Mouse (Mus musculus): Measurements from ENCODE around the gene Chka. TPM values are rescaled to one million over a fixed set of nuclear protein-coding genes. Genes with fewer than 3 reads are reported as not detected.

Chka gene
- total and polyA plus RNA-seq, 3 experiments = 9.5 to 12.5 (median 10.7) TPM

DNA sequence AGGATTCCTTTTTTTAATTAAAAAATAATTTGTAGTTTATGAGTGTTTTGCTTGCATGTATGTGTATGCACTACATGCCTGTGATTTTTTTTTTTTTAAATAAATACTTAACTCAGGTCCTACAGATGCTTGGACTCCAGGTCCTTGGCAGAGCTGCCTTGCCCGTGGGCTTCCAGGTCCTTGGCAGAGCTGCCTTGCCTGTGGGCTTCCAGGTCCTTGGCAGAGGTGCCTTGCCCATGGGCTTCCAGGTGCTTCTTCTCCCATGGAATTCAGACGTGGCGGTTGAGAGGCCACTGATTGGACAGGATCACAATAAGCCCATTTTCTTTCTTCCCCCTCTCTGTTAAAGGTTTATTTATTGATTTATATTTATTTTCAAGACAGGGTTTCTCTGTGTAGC, 5.6 kb downstream of the Chka start:
- no peak for DNase-seq
- 78% methylated on average over 3 of the region's 3 CpGs for WGBS
- H3K27me3 ChIP-seq (ENCODE audit: control insufficient read depth, insufficient read depth, low read length) = no peaks in the 10 kb centered on the region
- peaks cover 6% of the 10 kb centered on the region for H3K36me3 ChIP-seq (ENCODE audit: control insufficient read depth, insufficient read depth, low read length)
- peaks cover 5% of the 10 kb centered on the region for H3K4me1 ChIP-seq (ENCODE audit: control insufficient read depth, insufficient read depth, low read length)
- no peak overlapping the region for H3K9ac ChIP-seq (ENCODE audit: low read depth, low read length)
- H3K27ac ChIP-seq = no peak overlapping the region
- intact Hi-C loops (cut with DNase I) = no loop called here
- peaks cover 3% of the 10 kb centered on the region; the same call in 1 of the 2 replicates for H3K79me2 ChIP-seq (replicated peaks; ENCODE audit: control insufficient read depth, insufficient read depth, low read length)
- no peak overlapping the region for H3K4me3 ChIP-seq
- TF ChIP-seq POLR2A (IDR thresholded peaks at IDR 0.05; ENCODE audit: insufficient read depth, low read depth, low read length) (no peak), EP300 (IDR thresholded peaks at IDR 0.05; ENCODE audit: insufficient read depth, low read depth, low read length) (no peak), CTCF (IDR thresholded peaks at IDR 0.05) (no peak)

GRCm38 (mm10) chr19:3862713-3863112, 11.1 kb downstream of the Chka start:
- Histone ChIP-seq H3K9ac (ENCODE audit: low read depth, low read length) (no peak overlapping the region), H3K27ac (no peak overlapping the region), H3K79me2 (replicated peaks; ENCODE audit: control insufficient read depth, insufficient read depth, low read length) (0 out of 2 replicates have a peak, but pooled peaks cover 3% of the 10 kb centered on the region), H3K4me1 (ENCODE audit: control insufficient read depth, insufficient read depth, low read length) (peaks cover 2% of the 10 kb centered on the region), H3K36me3 (ENCODE audit: control insufficient read depth, insufficient read depth, low read length) (no peaks in the 10 kb centered on the region), H3K27me3 (ENCODE audit: control insufficient read depth, insufficient read depth, low read length) (no peaks in the 10 kb centered on the region), H3K4me3 (no peak overlapping the region)
- intact Hi-C loops (cut with DNase I) = no loop called here
- WGBS = 73% methylated on average over 2 of the region's 2 CpGs
- no peak for DNase-seq
- no peak for TF ChIP-seq EP300 (IDR thresholded peaks at IDR 0.05; ENCODE audit: insufficient read depth, low read depth, low read length)

GRCm38 (mm10) chr19:3864960-3865359, 13.4 kb downstream of the Chka start:
- no peaks in the 10 kb centered on the region for H3K27me3 ChIP-seq (ENCODE audit: control insufficient read depth, insufficient read depth, low read length)
- 79% methylated on average over 2 of the region's 2 CpGs for WGBS
- no peaks in the 10 kb centered on the region for H3K36me3 ChIP-seq (ENCODE audit: control insufficient read depth, insufficient read depth, low read length)
- no peak for DNase-seq
- H3K79me2 ChIP-seq (replicated peaks; ENCODE audit: control insufficient read depth, insufficient read depth, low read length) = no peaks in the 10 kb centered on the region
- no peak overlapping the region for H3K9ac ChIP-seq (ENCODE audit: low read depth, low read length)
- peaks cover 2% of the 10 kb centered on the region for H3K4me1 ChIP-seq (ENCODE audit: control insufficient read depth, insufficient read depth, low read length)
- TF ChIP-seq CTCF (IDR thresholded peaks at IDR 0.05) (peak; percentile 64), EP300 (IDR thresholded peaks at IDR 0.05; ENCODE audit: insufficient read depth, low read depth, low read length) (no peak), POLR2A (IDR thresholded peaks at IDR 0.05; ENCODE audit: insufficient read depth, low read depth, low read length) (no peak)
- no peak overlapping the region for H3K4me3 ChIP-seq
- intact Hi-C loops (cut with DNase I) = no loop called here
- no peak overlapping the region for H3K27ac ChIP-seq

DNA sequence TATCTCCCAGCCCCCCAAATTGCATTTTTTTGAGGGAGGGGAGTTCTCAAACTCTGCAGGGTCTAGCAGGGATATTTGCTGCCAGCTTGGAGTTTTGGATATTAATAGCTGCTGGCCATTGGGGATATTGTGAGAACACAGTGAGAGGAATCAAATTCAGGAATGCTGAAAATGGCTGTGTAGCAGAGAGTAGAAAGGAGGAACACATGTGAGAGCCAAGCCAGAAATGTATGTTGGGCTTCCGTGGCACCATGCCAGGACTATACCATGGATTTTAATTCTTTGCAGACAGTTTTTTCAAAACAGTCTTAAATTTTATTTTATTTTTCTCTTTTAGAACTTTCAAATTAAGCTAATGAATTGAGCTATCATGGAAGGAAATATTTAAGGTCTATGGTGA, 16.7 kb downstream of the Chka start:
- 65% methylated on average over 1 of the region's 1 CpGs for WGBS
- Histone ChIP-seq H3K79me2 (replicated peaks; ENCODE audit: control insufficient read depth, insufficient read depth, low read length) (no peaks in the 10 kb centered on the region), H3K27ac (no peak overlapping the region)

GRCm38 (mm10) chr19:3871468-3871867, 19.9 kb downstream of the Chka start:
- H3K79me2 ChIP-seq (replicated peaks; ENCODE audit: control insufficient read depth, insufficient read depth, low read length) = no peaks in the 10 kb centered on the region
- intact Hi-C loops (cut with DNase I) = no loop called here
- TF ChIP-seq CTCF (IDR thresholded peaks at IDR 0.05) = no peak
- TF ChIP-seq POLR2A (IDR thresholded peaks at IDR 0.05; ENCODE audit: insufficient read depth, low read depth, low read length) = no peak
- no peak for TF ChIP-seq EP300 (IDR thresholded peaks at IDR 0.05; ENCODE audit: insufficient read depth, low read depth, low read length)
- DNase-seq = no peak
- H3K36me3 ChIP-seq (ENCODE audit: control insufficient read depth, insufficient read depth, low read length) = no peaks in the 10 kb centered on the region
- H3K9ac ChIP-seq (ENCODE audit: low read depth, low read length) = no peak overlapping the region
- H3K27ac ChIP-seq = no peak overlapping the region
- H3K27me3 ChIP-seq (ENCODE audit: control insufficient read depth, insufficient read depth, low read length) = no peaks in the 10 kb centered on the region
- H3K4me1 ChIP-seq (ENCODE audit: control insufficient read depth, insufficient read depth, low read length) = no peaks in the 10 kb centered on the region
- no peak overlapping the region for H3K4me3 ChIP-seq

More for the DNA sequence above, 16.7 kb downstream of the Chka start:
- no peak overlapping the region for H3K4me3 ChIP-seq
- DNase-seq = no peak
- no peaks in the 10 kb centered on the region for H3K4me1 ChIP-seq (ENCODE audit: control insufficient read depth, insufficient read depth, low read length)
- no peak overlapping the region for H3K9ac ChIP-seq (ENCODE audit: low read depth, low read length)
- no peaks in the 10 kb centered on the region for H3K36me3 ChIP-seq (ENCODE audit: control insufficient read depth, insufficient read depth, low read length)
- no peaks in the 10 kb centered on the region for H3K27me3 ChIP-seq (ENCODE audit: control insufficient read depth, insufficient read depth, low read length)
- intact Hi-C loops (cut with DNase I) = no loop called here
- TF ChIP-seq CTCF (IDR thresholded peaks at IDR 0.05) (no peak), EP300 (IDR thresholded peaks at IDR 0.05; ENCODE audit: insufficient read depth, low read depth, low read length) (no peak), POLR2A (IDR thresholded peaks at IDR 0.05; ENCODE audit: insufficient read depth, low read depth, low read length) (no peak)

- Histone ChIP-seq H3K79me2 (replicated peaks; ENCODE audit: control insufficient read depth, insufficient read depth, low read length) (no peaks in the 10 kb centered on the region), H3K4me1 (ENCODE audit: control insufficient read depth, insufficient read depth, low read length) (no peaks in the 10 kb centered on the region), H3K36me3 (ENCODE audit: control insufficient read depth, insufficient read depth, low read length) (no peaks in the 10 kb centered on the region), H3K4me3 (no peak overlapping the region), H3K9ac (ENCODE audit: low read depth, low read length) (no peak overlapping the region), H3K27me3 (ENCODE audit: control insufficient read depth, insufficient read depth, low read length) (no peaks in the 10 kb centered on the region), H3K27ac (no peak overlapping the region)
- 33% methylated on average over 4 of the region's 4 CpGs for WGBS
- TF ChIP-seq POLR2A (IDR thresholded peaks at IDR 0.05; ENCODE audit: insufficient read depth, low read depth, low read length) (no peak), CTCF (IDR thresholded peaks at IDR 0.05) (no peak), EP300 (IDR thresholded peaks at IDR 0.05; ENCODE audit: insufficient read depth, low read depth, low read length) (no peak)
- intact Hi-C loops (cut with DNase I) = no loop called here
- no peak for DNase-seq
Observed at GRCm38 (mm10) chr19:3872373-3872772, 20.8 kb downstream of the Chka start.
